Mouse (Mus musculus): ENCODE measurements around the gene Padi4. TPM values are rescaled to one million over a fixed set of nuclear protein-coding genes. Genes with fewer than 3 reads are reported as not detected.
A peak's percentile ranks its signal among the peaks of the same experiment; 100 is the strongest.

Padi4 gene
- polyA plus RNA-seq, 1 experiment from 2014 or later: 2.2 TPM

DNA sequence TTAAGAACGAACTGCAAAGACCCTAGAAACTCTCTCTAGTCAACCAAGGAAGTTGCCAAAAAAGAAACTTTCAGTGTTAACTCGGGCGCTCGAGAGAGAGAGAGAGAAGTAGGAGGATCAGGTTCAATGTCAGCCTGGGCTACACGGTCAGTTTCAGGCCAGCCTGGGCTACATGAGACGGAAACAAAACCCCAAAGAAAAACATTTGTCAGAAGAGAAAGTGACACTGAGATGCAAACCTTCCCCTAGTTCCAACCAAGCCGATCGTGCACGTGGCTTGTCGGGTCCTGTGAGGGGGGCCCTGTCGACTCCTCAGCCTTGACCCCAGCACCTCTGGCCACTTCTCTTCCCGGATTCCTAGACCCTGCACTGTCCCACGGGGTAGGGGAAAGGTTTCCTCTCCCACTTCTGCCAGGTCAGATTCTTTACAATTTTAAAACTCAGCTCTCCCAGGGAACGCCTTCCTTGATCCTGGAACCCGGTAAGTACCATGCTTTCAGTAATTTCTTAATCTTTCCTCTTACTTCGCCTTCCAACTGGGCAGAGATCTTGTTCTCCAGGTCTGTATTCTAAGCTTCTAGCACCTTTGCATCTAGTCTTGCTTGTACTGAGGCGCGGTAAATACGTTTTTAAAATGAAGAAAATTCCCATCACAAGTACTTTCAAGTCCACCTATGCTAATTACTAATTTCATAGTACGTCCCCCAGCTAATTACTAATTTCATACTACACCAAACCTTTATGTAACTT, 73.6 kb downstream of the Padi4 start, which contains the start of gene Rcc2:
Gene Rcc2, plus strand, starts transcription at position 273 of the 750 bp plus-strand sequence.
- 13% methylated on average over 20 of the region's 20 CpGs for WGBS
- H3K4me1 ChIP-seq (replicated peaks; ENCODE audit: control insufficient read depth, insufficient read depth, low read length): peaks cover 28% of the 10 kb centered on the region
- peak within 1 kb of the TSS; percentile 98 for H3K27ac ChIP-seq (ENCODE audit: low read depth)
- H3K27me3 ChIP-seq (replicated peaks; ENCODE audit: control insufficient read depth, insufficient read depth, low read length): peaks cover 19% of the 10 kb centered on the region
- peak within 1 kb of the TSS; percentile 84 for H3K4me3 ChIP-seq (ENCODE audit: low read depth, low read length)
- peak within 1 kb of the TSS; percentile 96 for H3K9ac ChIP-seq (ENCODE audit: low read length)
- ATAC-seq (replicated peaks; ENCODE audit: low FRiP score, low TSS enrichment, low read depth) (no peak), DNase-seq (ENCODE audit: low spot score) (no peak)
- no peaks in the 10 kb centered on the region for H3K9me3 ChIP-seq (ENCODE audit: control insufficient read depth, low read length)
- H3K36me3 ChIP-seq (ENCODE audit: control insufficient read depth, insufficient read depth, low read length): peaks cover 2% of the 10 kb centered on the region
- peak within 1 kb of the TSS; percentile 84 for H3K4me2 ChIP-seq (ENCODE audit: low read length)

DNA sequence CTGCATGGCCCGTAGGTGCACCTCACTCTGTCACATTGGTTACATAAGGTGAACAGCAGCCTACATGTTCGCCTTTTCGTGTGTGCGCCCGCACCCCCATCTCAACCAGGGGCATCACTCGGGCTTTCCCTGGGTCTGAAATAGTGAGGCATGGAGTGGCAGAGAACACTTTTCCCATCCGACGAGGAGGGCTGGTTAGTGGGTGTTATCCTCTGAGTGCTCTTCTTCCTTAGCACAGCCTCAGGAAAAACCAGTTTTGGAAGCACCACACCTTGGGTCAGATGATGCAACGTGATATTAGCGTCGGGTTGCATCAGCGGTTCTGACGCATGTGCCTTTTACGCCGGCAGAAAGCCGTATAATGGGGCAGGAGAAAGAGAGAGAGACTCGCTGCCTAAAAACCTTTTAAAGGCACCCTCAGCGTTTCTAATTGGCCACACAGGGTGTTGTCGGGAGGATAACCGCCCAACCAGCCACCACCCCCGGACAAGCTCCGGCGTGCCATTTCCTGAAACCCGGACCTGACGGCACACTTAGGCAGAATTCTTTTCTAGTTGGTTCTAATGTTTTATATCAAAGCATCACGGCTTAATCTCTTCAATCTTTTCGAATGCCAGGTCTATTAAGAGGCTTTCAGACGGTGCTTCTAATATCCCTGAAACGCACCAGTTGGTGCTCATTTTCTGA, 74.5 kb downstream of the Padi4 start:
- Histone ChIP-seq H3K9ac (ENCODE audit: low read length) (0 out of 2 replicates have a peak overlapping the region, but pooled peaks have one; percentile 16), H3K27me3 (replicated peaks; ENCODE audit: control insufficient read depth, insufficient read depth, low read length) (peaks cover 19% of the 10 kb centered on the region), H3K4me2 (ENCODE audit: low read length) (peak overlapping the region; percentile 84), H3K27ac (ENCODE audit: low read depth) (no peak overlapping the region), H3K9me3 (ENCODE audit: control insufficient read depth, low read length) (no peaks in the 10 kb centered on the region), H3K36me3 (ENCODE audit: control insufficient read depth, insufficient read depth, low read length) (no peaks in the 10 kb centered on the region), H3K4me1 (replicated peaks; ENCODE audit: control insufficient read depth, insufficient read depth, low read length) (peaks cover 25% of the 10 kb centered on the region), H3K4me3 (ENCODE audit: low read depth, low read length) (peak overlapping the region; percentile 84)
- ATAC-seq (replicated peaks; ENCODE audit: low FRiP score, low TSS enrichment, low read depth) (no peak), DNase-seq (ENCODE audit: low spot score) (no peak)
- WGBS: 7% methylated on average over 29 of the region's 29 CpGs

Small RNA genes within 50 kb of the gene (microRNA-seq; reads per million reads assigned to microRNA genes)
- not detected for gene Gm25951

Other genes with a start within 250 kb of the Padi4 start
- 15.2 and 16.3 TPM in 2 replicates for gene Arhgef10l, start 108.2 kb downstream of the Padi4 start, polyA plus RNA-seq (2014; fragmentation: Nextera tagmentation; extraction: Ambion mirVana)
- gene Rcc2, start 73.7 kb downstream of the Padi4 start, polyA plus RNA-seq (2014; fragmentation: Nextera tagmentation; extraction: Ambion mirVana): 29.8 and 30.7 TPM in 2 replicates
- 0.07 TPM in 1 of 2 replicates, not detected in the other for gene Padi6, start 31.6 kb downstream of the Padi4 start, polyA plus RNA-seq (2014; fragmentation: Nextera tagmentation; extraction: Ambion mirVana)
- 0.09 TPM in 1 of 2 replicates, not detected in the other for gene Padi3, start 36.4 kb upstream of the Padi4 start, polyA plus RNA-seq (2014; fragmentation: Nextera tagmentation; extraction: Ambion mirVana)
- gene Padi1, start 71.5 kb upstream of the Padi4 start, polyA plus RNA-seq (2014; fragmentation: Nextera tagmentation; extraction: Ambion mirVana): 0.16 TPM in 1 of 2 replicates, not detected in the other
- 1.9 and 2.5 TPM in 2 replicates for gene Padi2, start 132.1 kb upstream of the Padi4 start, polyA plus RNA-seq (2014; fragmentation: Nextera tagmentation; extraction: Ambion mirVana)
- gene Sdhb, start 187.0 kb upstream of the Padi4 start, polyA plus RNA-seq (2014; fragmentation: Nextera tagmentation; extraction: Ambion mirVana): 457 and 488 TPM in 2 replicates
- 33.3 and 40.0 TPM in 2 replicates for gene Atp13a2, start 212.6 kb upstream of the Padi4 start, polyA plus RNA-seq (2014; fragmentation: Nextera tagmentation; extraction: Ambion mirVana)
- gene Mfap2, start 236.2 kb upstream of the Padi4 start, polyA plus RNA-seq (2014; fragmentation: Nextera tagmentation; extraction: Ambion mirVana): 489 and 509 TPM in 2 replicates